Mouse (Mus musculus) bone marrow macrophage, adult 2 months (primary cell): ENCODE measurements at regions not wholly inside any gene's neighbourhood (a gene's known extent, or its start where the extent isn't known, plus 50 kb on each side); places are given as distances from the start of the nearest gene placed in this dataset.

Source experiments
- CTCF ChIP-seq: IDR thresholded peaks from 2 replicates; pipeline ENCODE4 v1.5.1; 2012; ENCODE audit warnings: low read depth, mild to moderate bottlenecking, low read length, moderate library complexity
- POLR2A ChIP-seq: IDR thresholded peaks from 2 replicates; pipeline ENCODE4 v1.6.1; 2012; ENCODE audit warnings: mild to moderate bottlenecking, low read depth, low read length, borderline replicate concordance

- TF ChIP-seq CTCF (no peak), POLR2A (no peak)
Observed at GRCm38 (mm10) chr10:96738606-96739005, 121.8 kb downstream of the Btg1 start.
